Mouse (Mus musculus) embryonic facial prominence, embryonic 11.5 days (tissue): ENCODE measurements around the gene Crcp. TPM values are rescaled to one million over a fixed set of nuclear protein-coding genes. Genes with fewer than 3 reads are reported as not detected.
"Not testable (repeated sequence)": the region's sequence is repeated elsewhere in the genome, so short reads cannot be mapped to it uniquely, and the experiment has no call there.

Source experiments
- ATAC-seq: fragments of 200-750 bp; cut with Nextera tagmentation; replicated peaks from 2 replicates; pipeline ENCODE4 v1.8.0; 2017; ENCODE audit warnings: low read depth; ENCODE audit not compliant: insufficient number of reproducible peaks, low FRiP score, low TSS enrichment
- DNase-seq: peaks from one replicate; pipeline ENCODE4 v3.0.0-alpha.2; 2015; ENCODE audit warnings: low spot score
- H3K27ac ChIP-seq: fragments of 300-500 bp; sonication (generic); replicated peaks from 2 replicates; pipeline ENCODE4 v1.5.1; 2014; ENCODE audit warnings: mild to moderate bottlenecking, low read depth, low read length, control low read depth
- H3K27me3 ChIP-seq: fragments of 300-500 bp; sonication (generic); 2 replicates; pipeline ENCODE4 v1.6.1; 2014; ENCODE audit warnings: mild to moderate bottlenecking, low read length, moderate library complexity, mixed read lengths; ENCODE audit not compliant: control insufficient read depth, insufficient read depth
- H3K36me3 ChIP-seq: fragments of 300-500 bp; sonication (generic); replicated peaks from 2 replicates; pipeline ENCODE4 v1.6.1; 2014; ENCODE audit warnings: low read depth, mild to moderate bottlenecking, low read length, moderate library complexity, mixed read lengths; ENCODE audit not compliant: control insufficient read depth, insufficient read depth
- H3K4me1 ChIP-seq: fragments of 300-500 bp; sonication (generic); 2 replicates; pipeline ENCODE4 v1.6.1; 2014; ENCODE audit warnings: low read length, mixed read lengths; ENCODE audit not compliant: control insufficient read depth, insufficient read depth
- H3K4me2 ChIP-seq: fragments of 300-500 bp; sonication (generic); 2 replicates; pipeline ENCODE4 v1.6.1; 2014; ENCODE audit warnings: low read depth, mild to moderate bottlenecking, control low read depth, low read length, moderate library complexity
- H3K4me3 ChIP-seq: fragments of 300-500 bp; sonication (generic); 2 replicates; pipeline ENCODE4 v1.5.1; 2014; ENCODE audit warnings: low read depth, low read length, control low read depth
- H3K9ac ChIP-seq: fragments of 300-500 bp; sonication (generic); replicated peaks from 2 replicates; pipeline ENCODE4 v1.6.1; 2014; ENCODE audit warnings: mild to moderate bottlenecking, control low read depth, low read length
- H3K9me3 ChIP-seq: fragments of 300-500 bp; sonication (generic); replicated peaks from 2 replicates; pipeline ENCODE4 v1.6.1; 2016; ENCODE audit warnings: mild to moderate bottlenecking, low read length, inconsistent platforms, mixed read lengths; ENCODE audit not compliant: control insufficient read depth
- WGBS: fragments of 180-500 bp; shearing (Covaris S2); extraction: QIAGEN DNeasy Blood & Tissue Kit; methylation state at CpG from one replicate; pipeline ENCODE4 v1.1.7; 2014; 5-methylcytosine and 5-hydroxymethylcytosine counted together
- polyA plus RNA-seq: library from polyadenylated mRNA; unstranded; fragments of >200 nt; fragmentation: Nextera tagmentation; extraction: Ambion mirVana; gene quantifications from 2 replicates; pipeline ENCODE4 v1.2.1, GENCODE M21; 2014

The Crcp gene
- polyA plus RNA-seq, 1 experiment from 2014 or later, result 30.9 TPM

DNA sequence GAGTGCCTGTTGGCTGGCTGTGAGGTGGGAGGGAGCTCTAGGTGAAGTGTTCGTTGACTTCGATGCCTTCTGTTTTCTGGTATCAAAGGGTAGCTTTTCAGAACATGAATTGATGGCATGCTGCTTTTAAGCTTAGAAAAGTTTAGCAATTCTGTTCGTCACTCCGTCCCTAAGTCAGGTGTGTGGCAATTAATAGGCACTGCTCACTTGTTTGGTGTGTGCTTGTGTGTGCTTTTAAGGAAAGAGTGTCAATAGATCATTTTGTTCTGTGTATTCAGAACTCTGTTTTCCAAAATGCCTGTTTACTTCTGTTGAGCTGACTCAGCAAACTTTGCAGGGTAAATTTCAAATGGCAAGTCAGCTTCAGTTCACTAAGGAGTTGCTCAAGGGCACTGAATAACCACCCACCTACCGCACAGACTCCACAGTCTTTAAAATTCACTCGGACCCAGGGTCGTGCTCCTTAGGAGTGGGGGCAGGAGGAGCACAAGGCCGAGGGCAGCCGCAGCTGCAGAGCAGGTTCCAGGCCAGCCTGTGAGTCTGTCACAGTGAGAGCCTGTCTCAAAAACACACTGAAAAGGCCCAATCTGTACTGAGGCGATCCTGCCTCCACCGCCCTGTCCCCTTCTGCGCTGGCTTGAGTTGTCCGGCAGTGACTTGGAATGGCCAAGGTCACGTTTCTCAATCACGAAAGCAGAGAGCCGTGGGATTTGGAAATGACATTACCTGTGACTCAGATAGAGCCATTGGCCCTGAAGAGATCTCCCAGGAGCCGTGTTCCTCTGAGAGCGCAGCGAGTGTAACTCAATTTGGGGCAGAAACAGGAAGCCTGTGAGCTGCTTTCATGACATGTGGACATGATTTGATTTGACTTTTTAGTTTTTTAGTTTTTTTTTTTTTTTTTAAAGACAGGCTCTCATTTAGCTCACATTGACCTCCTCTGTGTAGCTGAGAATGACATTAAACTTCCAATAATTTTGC is 2.6 kb downstream of the Crcp start:
- ATAC-seq (no peak), DNase-seq (no peak)
- no peaks in the 10 kb centered on the region for H3K9me3 ChIP-seq
- no peak overlapping the region for H3K4me2 ChIP-seq
- H3K4me3 ChIP-seq, result no peak overlapping the region
- WGBS, result 91% methylated on average over 19 of the region's 19 CpGs
- no peaks in the 10 kb centered on the region for H3K36me3 ChIP-seq
- no peak overlapping the region for H3K9ac ChIP-seq
- no peak overlapping the region for H3K27ac ChIP-seq
- H3K27me3 ChIP-seq, result no peaks in the 10 kb centered on the region
- H3K4me1 ChIP-seq, result no peaks in the 10 kb centered on the region

DNA sequence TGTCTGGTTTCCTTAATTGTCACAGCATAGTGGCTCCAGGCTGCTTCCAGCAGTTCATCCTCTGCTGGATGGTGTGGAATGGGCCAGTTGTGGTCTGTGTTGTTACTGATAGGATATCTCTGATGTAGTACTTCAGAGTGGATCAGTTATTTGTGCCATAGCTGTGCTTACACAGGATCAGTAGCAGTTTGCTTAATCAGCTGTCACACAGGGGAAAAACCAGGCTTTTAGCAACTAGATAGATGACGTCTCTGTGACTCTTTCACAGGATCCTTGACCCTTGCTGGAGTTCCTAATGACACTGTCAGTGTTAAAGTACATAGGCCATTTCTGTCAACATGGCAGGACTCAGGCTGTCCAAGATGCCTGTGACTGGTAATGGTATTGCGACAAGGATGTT is 4.8 kb downstream of the Crcp start:
- no peaks in the 10 kb centered on the region for H3K27me3 ChIP-seq
- DNase-seq (no peak), ATAC-seq (no peak)
- 89% methylated on average over 2 of the region's 2 CpGs for WGBS
- H3K4me2 ChIP-seq, result no peak overlapping the region
- H3K36me3 ChIP-seq, result no peaks in the 10 kb centered on the region
- H3K4me1 ChIP-seq, result no peaks in the 10 kb centered on the region
- H3K27ac ChIP-seq, result no peak overlapping the region
- no peaks in the 10 kb centered on the region for H3K9me3 ChIP-seq
- H3K9ac ChIP-seq, result no peak overlapping the region
- H3K4me3 ChIP-seq, result no peak overlapping the region

DNA sequence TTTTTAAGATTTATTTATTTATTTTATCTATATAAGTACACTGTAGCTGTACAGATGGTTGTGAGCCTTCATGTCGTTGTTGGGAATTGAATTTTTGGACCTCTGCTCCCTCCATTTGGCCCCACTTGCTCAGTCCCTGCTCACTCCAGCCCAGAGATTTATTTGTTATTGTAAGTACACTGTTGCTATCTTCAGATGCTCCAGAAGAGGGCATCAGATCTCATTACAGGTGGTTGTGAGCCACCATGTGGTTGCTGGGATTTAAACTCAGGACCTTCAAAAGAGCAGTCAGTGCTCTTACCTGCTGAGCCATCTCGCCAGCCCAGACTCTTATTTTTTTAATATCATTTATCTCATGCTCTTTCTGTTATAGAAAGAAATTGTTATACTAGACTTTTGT is 7.2 kb downstream of the Crcp start:
- not testable (repeated sequence) for ATAC-seq, H3K4me3 ChIP-seq, H3K4me1 ChIP-seq, H3K9me3 ChIP-seq, H3K27me3 ChIP-seq, DNase-seq, H3K4me2 ChIP-seq, H3K27ac ChIP-seq, H3K36me3 ChIP-seq, H3K9ac ChIP-seq
- 69% methylated on average over 2 of the region's 2 CpGs for WGBS

DNA sequence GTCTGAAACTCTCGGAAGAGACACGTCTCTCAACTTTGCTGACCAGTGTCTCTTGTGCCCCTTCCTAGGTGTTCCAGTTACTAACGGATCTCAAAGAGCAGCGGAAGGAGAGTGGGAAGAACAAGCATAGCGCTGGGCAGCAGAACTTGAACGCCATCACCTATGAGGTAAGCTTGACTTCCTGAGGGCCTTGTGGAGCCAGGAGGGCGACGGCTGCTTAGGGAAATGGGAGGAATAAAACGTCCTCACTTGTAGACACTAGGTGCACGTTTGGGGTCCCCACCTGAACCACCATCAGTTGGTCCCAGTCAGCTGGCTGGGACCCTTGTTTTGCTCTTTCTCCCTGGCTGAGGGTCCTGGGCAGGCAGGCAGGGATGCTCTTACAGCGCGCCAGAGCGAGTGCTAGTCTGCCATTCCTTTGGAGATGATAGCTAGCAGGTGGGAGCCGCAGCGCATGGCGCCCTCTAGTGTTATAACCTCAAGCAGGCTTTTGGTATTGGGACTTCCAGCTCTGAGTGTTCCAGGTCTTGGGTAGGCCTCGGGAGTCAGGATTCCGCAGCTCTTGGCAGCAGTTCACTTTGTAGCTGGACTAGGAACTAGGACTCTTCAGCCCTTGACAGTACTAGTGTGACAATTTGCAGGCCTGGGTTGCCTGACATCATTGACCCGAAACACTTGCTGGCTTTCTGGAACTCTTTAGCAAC is 8.8 kb downstream of the Crcp start:
- Histone ChIP-seq H3K9ac (no peak overlapping the region), H3K27me3 (no peaks in the 10 kb centered on the region), H3K27ac (no peak overlapping the region), H3K4me1 (no peaks in the 10 kb centered on the region), H3K4me2 (no peak overlapping the region), H3K4me3 (no peak overlapping the region), H3K9me3 (no peaks in the 10 kb centered on the region), H3K36me3 (no peaks in the 10 kb centered on the region; the same call in 1 of the 2 replicates)
- 64% methylated on average over 19 of the region's 19 CpGs for WGBS
- no peak for ATAC-seq
- DNase-seq, result peak; percentile 80

DNA sequence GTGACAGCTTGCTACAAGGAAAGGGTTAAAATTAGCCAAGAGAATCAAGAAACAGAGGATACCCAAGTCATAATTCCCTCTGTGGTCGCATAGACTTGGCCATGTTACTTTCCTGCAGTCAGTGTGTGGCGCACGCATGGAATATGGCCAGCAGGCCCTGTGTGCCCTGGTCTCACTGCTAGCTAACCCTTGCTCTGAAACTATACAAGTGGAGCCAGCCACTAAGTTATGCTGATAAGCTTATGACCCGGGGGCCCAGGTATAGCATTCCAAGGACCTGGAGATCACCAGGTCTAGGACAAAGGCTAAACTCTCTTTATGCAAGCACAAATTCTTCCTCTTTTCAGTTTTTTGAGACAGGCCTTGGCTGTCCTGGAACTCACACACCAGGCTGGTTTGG is 11.7 kb downstream of the Crcp start:
- ATAC-seq (no peak), DNase-seq (no peak)
- no peaks in the 10 kb centered on the region; the same call in 1 of the 2 replicates for H3K36me3 ChIP-seq
- H3K27ac ChIP-seq, result no peak overlapping the region
- H3K4me3 ChIP-seq, result no peak overlapping the region
- H3K4me2 ChIP-seq, result no peak overlapping the region
- 92% methylated on average over 4 of the region's 4 CpGs for WGBS
- no peaks in the 10 kb centered on the region for H3K9me3 ChIP-seq
- H3K4me1 ChIP-seq, result no peaks in the 10 kb centered on the region
- H3K9ac ChIP-seq, result no peak overlapping the region
- H3K27me3 ChIP-seq, result no peaks in the 10 kb centered on the region

DNA sequence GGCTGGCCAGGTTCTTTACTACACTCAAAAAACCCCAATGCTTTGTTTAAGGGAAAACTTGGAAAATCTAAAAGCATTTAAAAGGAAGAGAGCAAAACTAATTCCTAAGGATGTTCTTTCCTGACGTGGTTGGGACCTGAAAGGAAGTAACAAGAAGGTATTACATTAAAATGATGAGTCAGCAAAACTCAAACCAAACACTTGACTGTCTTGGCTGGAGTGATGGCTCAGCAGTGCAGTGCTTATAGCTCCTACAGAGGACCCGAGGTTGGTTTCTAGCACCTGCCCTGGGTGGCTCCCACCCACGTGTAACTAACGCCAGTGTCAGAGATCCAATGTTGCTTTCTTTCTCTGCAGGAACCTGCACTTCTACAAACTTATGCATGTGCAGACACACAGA is 12.2 kb downstream of the Crcp start:
- no peaks in the 10 kb centered on the region for H3K9me3 ChIP-seq
- ATAC-seq (no peak), DNase-seq (no peak)
- no peaks in the 10 kb centered on the region; the same call in 1 of the 2 replicates for H3K36me3 ChIP-seq
- H3K4me3 ChIP-seq, result no peak overlapping the region
- H3K9ac ChIP-seq, result no peak overlapping the region
- H3K4me1 ChIP-seq, result no peaks in the 10 kb centered on the region
- H3K4me2 ChIP-seq, result no peak overlapping the region
- 89% methylated on average over 4 of the region's 4 CpGs for WGBS
- no peaks in the 10 kb centered on the region for H3K27me3 ChIP-seq
- H3K27ac ChIP-seq, result no peak overlapping the region

DNA sequence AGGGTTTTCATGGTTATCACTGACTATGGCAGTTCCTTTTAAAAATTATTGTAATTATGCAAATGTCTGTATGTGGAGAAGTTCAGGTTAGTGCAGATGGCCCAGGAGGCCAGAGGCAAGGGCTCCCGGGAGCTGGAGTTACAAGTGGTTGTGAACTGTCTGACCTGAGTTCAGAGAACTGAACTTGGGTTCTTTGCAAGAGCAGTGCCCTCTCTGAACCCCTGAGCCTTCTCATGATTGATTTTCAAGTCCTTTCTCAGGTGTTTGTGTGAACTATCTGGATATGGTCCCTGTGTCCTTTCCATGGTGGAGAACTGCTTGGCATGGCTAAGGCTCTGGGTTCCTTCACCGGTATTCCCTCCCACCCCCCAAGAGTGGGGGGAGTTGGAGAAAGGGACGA is 14.7 kb downstream of the Crcp start:
- no peak overlapping the region for H3K4me2 ChIP-seq
- H3K36me3 ChIP-seq, result peaks cover 2% of the 10 kb centered on the region
- 88% methylated on average over 3 of the region's 3 CpGs for WGBS

DNA sequence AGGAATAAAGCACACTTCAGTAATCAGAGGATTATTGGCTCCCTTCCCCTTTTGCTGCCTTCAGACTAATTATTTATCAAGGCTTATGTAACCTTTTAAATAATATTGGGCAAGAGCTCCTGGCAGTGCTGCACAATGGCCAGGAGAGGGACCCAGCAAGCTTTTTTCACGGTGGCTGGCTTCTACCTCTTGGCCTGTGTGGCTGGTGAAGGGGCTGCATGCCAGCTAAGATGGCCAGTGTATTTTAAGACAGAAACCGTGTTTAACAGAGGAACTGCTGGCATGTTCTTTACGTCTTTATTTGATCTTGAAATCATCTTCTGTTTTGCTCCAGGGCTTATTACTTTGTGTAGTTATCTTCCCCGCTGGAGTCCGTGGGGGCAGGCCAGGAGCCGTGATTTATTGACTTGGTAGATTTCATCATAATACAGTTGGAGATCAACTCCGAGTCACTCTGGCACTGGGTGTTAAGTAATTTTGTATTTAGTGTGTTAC is 15.2 kb downstream of the Crcp start:
- ATAC-seq, result no peak
- WGBS, result 79% methylated on average over 7 of the region's 7 CpGs
- H3K27me3 ChIP-seq, result no peaks in the 10 kb centered on the region
- H3K27ac ChIP-seq, result no peak overlapping the region
- no peak overlapping the region for H3K4me3 ChIP-seq
- no peaks in the 10 kb centered on the region for H3K4me1 ChIP-seq
- peaks cover 2% of the 10 kb centered on the region for H3K36me3 ChIP-seq
- DNase-seq, result peak; percentile 24
- H3K9ac ChIP-seq, result no peak overlapping the region
- H3K4me2 ChIP-seq, result no peak overlapping the region
- H3K9me3 ChIP-seq, result no peaks in the 10 kb centered on the region

More for the DNA sequence above, 14.7 kb downstream of the Crcp start:
- Histone ChIP-seq H3K9ac (no peak overlapping the region), H3K27ac (no peak overlapping the region), H3K9me3 (no peaks in the 10 kb centered on the region), H3K27me3 (no peaks in the 10 kb centered on the region), H3K4me1 (no peaks in the 10 kb centered on the region), H3K4me3 (no peak overlapping the region)
- no peak for ATAC-seq
- no peak for DNase-seq
